Mouse (Mus musculus) limb, embryonic 15.5 days (tissue): ENCODE results near the gene Hhatl. TPM values are rescaled to one million over a fixed set of nuclear protein-coding genes. Genes with fewer than 3 reads are reported as not detected.

Experiments used
- ATAC-seq: fragments of 200-750 bp; cut with Nextera tagmentation; 2 replicates; pipeline ENCODE4 v1.8.0; 2017; ENCODE audit warnings: low read depth, moderate TSS enrichment; ENCODE audit not compliant: insufficient number of reproducible peaks, low FRiP score, low TSS enrichment
- H3K27ac ChIP-seq: fragments of 300-500 bp; sonication (generic); 2 replicates; pipeline ENCODE4 v1.5.1; 2015; ENCODE audit warnings: moderate library complexity, mild to moderate bottlenecking, inconsistent platforms
- H3K27me3 ChIP-seq: fragments of 300-500 bp; sonication (generic); 2 replicates; pipeline ENCODE4 v1.6.1; 2015; ENCODE audit warnings: inconsistent platforms
- H3K36me3 ChIP-seq: fragments of 300-500 bp; sonication (generic); 2 replicates; pipeline ENCODE4 v1.6.1; 2015; ENCODE audit warnings: inconsistent platforms
- H3K4me1 ChIP-seq: fragments of 300-500 bp; sonication (generic); 2 replicates; pipeline ENCODE4 v1.6.1; 2015; ENCODE audit warnings: inconsistent platforms
- H3K4me2 ChIP-seq: fragments of 300-500 bp; sonication (generic); 2 replicates; pipeline ENCODE4 v1.6.1; 2015; ENCODE audit warnings: mild to moderate bottlenecking, inconsistent platforms
- H3K4me3 ChIP-seq: fragments of 300-500 bp; sonication (generic); 2 replicates; pipeline ENCODE4 v1.5.1; 2015; ENCODE audit warnings: mild to moderate bottlenecking, inconsistent platforms
- H3K9ac ChIP-seq: fragments of 300-500 bp; sonication (generic); 2 replicates; pipeline ENCODE4 v1.6.1; 2015; ENCODE audit warnings: inconsistent platforms
- H3K9me3 ChIP-seq: fragments of 300-500 bp; sonication (generic); 2 replicates; pipeline ENCODE4 v1.6.1; 2016; ENCODE audit warnings: inconsistent platforms
- WGBS: fragments of 180-500 bp; shearing (Covaris S2); methylation state at CpG from one replicate; pipeline ENCODE4 v1.1.7; 2015; 5-methylcytosine and 5-hydroxymethylcytosine counted together
- polyA plus RNA-seq: library from polyadenylated mRNA; unstranded; fragments of >200 nt; fragmentation: Nextera tagmentation; extraction: Ambion mirVana; gene quantifications from 2 replicates; pipeline ENCODE4 v1.2.1, GENCODE M21; 2015

Hhatl gene
- polyA plus RNA-seq, 1 experiment from 2014 or later: 1.4 TPM

- H3K4me2 ChIP-seq: peak overlapping the region; percentile 85; the same call in 1 of the 2 replicates
- H3K4me3 ChIP-seq: peak overlapping the region; percentile 12
- H3K36me3 ChIP-seq: peaks cover 41% of the 10 kb centered on the region
- peak overlapping the region; percentile 95 for H3K27ac ChIP-seq
- ATAC-seq: no peak
- H3K9ac ChIP-seq: no peak overlapping the region
- WGBS: 28% methylated on average over 3 of the region's 3 CpGs
- H3K9me3 ChIP-seq: no peaks in the 10 kb centered on the region
- no peaks in the 10 kb centered on the region for H3K27me3 ChIP-seq
- H3K4me1 ChIP-seq: peaks cover 50% of the 10 kb centered on the region
Observed at GRCm38 (mm10) chr9:121757432-121757831, 34.9 kb downstream of the Hhatl start.

DNA sequence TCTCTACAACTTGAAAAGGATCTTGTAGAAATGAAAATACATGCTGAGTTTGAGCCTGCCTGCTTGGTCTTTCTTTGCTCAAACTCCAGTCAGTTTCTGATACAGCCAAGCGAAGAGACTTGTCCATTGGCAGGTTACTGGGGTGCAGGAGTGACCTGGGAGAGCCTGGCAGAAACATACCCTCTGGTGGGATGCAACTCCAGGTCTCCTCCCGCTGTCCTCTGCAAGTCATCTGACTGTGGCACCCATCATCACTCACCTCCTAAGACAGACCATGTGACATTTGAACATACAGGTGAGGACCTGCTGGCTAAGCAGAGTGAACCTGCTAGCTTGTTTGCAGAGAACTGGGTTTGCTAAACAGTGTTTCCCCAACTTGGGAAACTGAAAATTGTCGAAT is 35.5 kb downstream of the Hhatl start:
- no peak overlapping the region for H3K4me3 ChIP-seq
- peaks cover 44% of the 10 kb centered on the region for H3K4me1 ChIP-seq
- H3K36me3 ChIP-seq: peaks cover 41% of the 10 kb centered on the region
- no peaks in the 10 kb centered on the region for H3K9me3 ChIP-seq
- peak overlapping the region; percentile 43; the same call in 1 of the 2 replicates for H3K27ac ChIP-seq
- H3K27me3 ChIP-seq: no peaks in the 10 kb centered on the region
- no peak overlapping the region for H3K9ac ChIP-seq
- no peak overlapping the region for H3K4me2 ChIP-seq
- ATAC-seq: no peak
- WGBS: 85% methylated on average over 3 of the region's 3 CpGs

DNA sequence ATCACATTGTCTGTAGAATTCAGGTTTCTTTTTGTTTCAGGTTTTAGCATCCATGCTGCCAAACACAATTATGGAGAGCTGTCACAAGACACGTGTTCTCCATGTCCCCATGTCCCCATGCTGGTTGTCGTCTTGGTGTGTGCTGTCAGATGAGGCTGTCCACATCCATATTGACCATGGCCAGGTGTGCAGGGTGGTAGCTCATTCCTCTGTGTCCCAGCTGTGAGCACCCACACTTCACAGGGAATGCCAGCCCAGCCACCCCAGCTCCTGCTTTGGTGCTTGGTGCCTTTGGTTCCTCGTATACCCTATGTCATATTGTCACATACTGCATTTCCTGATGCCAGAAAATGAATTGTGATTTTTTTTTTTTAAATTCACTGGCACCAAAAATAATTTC is 37.7 kb downstream of the Hhatl start:
- H3K4me1 ChIP-seq: peaks cover 29% of the 10 kb centered on the region
- no peak overlapping the region for H3K9ac ChIP-seq
- H3K9me3 ChIP-seq: no peaks in the 10 kb centered on the region
- no peak overlapping the region for H3K27ac ChIP-seq
- H3K4me3 ChIP-seq: no peak overlapping the region
- WGBS: 89% methylated on average over 3 of the region's 3 CpGs
- no peak overlapping the region for H3K4me2 ChIP-seq
- no peaks in the 10 kb centered on the region for H3K27me3 ChIP-seq
- H3K36me3 ChIP-seq: peaks cover 61% of the 10 kb centered on the region
- no peak for ATAC-seq

- WGBS: 94% methylated on average over 9 of the region's 9 CpGs
- no peaks in the 10 kb centered on the region for H3K9me3 ChIP-seq
Observed at GRCm38 (mm10) chr9:121752774-121753173, 39.5 kb downstream of the Hhatl start.

GRCm38 (mm10) chr9:121744051-121744450 is 48.3 kb downstream of the Hhatl start:
- no peak overlapping the region for H3K27ac ChIP-seq
- no peak for ATAC-seq

More at GRCm38 (mm10) chr9:121752774-121753173, 39.5 kb downstream of the Hhatl start:
- no peak for ATAC-seq
- Histone ChIP-seq H3K27ac (no peak overlapping the region), H3K27me3 (no peaks in the 10 kb centered on the region), H3K4me1 (peaks cover 11% of the 10 kb centered on the region), H3K36me3 (peaks cover 79% of the 10 kb centered on the region), H3K9ac (no peak overlapping the region), H3K4me3 (no peak overlapping the region), H3K4me2 (no peak overlapping the region)

DNA sequence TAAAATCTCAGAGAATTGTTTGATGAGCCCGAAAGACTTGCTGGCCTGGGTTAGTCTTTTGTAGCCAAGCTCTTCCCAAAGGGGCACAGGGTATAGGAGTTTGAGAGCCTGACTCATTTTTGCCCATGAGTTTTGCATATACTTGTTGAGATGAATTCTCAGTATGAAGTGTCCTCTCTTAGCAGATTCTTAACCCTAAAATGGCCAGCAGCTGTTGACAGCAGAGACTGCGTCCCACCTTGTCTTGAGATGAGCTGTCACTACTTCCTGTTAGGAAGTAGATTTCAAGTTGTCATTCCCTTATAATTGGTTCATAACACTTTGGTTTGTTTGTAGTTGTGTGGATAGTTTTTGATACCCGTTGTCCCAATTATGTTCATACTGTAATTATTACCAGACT is 51.1 kb downstream of the Hhatl start:
- H3K27me3 ChIP-seq: no peaks in the 10 kb centered on the region
- H3K9me3 ChIP-seq: no peaks in the 10 kb centered on the region
- no peak overlapping the region for H3K27ac ChIP-seq
- no peak for ATAC-seq
- 92% methylated on average over 3 of the region's 3 CpGs for WGBS
- peaks cover 68% of the 10 kb centered on the region for H3K36me3 ChIP-seq
- H3K4me3 ChIP-seq: no peak overlapping the region
- no peak overlapping the region for H3K4me2 ChIP-seq
- no peak overlapping the region for H3K9ac ChIP-seq
- H3K4me1 ChIP-seq: no peaks in the 10 kb centered on the region

More at GRCm38 (mm10) chr9:121744051-121744450, 48.3 kb downstream of the Hhatl start:
- no peaks in the 10 kb centered on the region for H3K9me3 ChIP-seq
- peaks cover 86% of the 10 kb centered on the region for H3K36me3 ChIP-seq
- no peaks in the 10 kb centered on the region for H3K4me1 ChIP-seq
- no peaks in the 10 kb centered on the region for H3K27me3 ChIP-seq
- no peak overlapping the region for H3K4me2 ChIP-seq
- H3K9ac ChIP-seq: no peak overlapping the region
- 91% methylated on average over 8 of the region's 8 CpGs for WGBS
- no peak overlapping the region for H3K4me3 ChIP-seq

DNA sequence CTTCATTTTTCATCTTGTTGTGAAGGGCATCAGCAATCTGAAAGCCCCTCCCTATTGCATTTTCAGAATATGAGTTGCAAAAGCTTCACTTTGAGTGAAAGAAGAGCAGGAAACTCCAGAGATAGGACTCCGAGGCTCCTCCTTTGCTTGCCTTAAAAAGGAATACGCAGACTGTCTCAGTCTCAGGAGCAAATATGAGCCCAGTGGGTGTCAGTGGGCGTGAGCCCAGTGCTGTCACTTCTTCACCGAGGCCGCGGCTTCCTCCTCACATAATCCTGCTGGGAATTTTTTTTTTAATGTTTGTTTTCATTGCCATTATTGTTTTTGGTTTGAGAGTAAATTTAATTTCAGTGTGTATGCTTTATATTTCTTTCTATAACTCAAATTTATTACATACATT is 51.8 kb downstream of the Hhatl start:
- WGBS: 92% methylated on average over 6 of the region's 6 CpGs
- H3K4me2 ChIP-seq: no peak overlapping the region
- H3K27ac ChIP-seq: no peak overlapping the region
- no peaks in the 10 kb centered on the region for H3K9me3 ChIP-seq
- H3K4me1 ChIP-seq: no peaks in the 10 kb centered on the region
- H3K27me3 ChIP-seq: no peaks in the 10 kb centered on the region
- H3K9ac ChIP-seq: no peak overlapping the region
- H3K4me3 ChIP-seq: no peak overlapping the region
- no peak for ATAC-seq
- H3K36me3 ChIP-seq: peaks cover 69% of the 10 kb centered on the region

Other genes starting within 250 kb of the Hhatl start
- gene Lyzl4, start 150.4 kb downstream of the Hhatl start, polyA plus RNA-seq: 0.24 and 0.48 TPM in 2 replicates
- 0.47 and 0.60 TPM in 2 replicates for gene Vipr1, start 149.8 kb downstream of the Hhatl start, polyA plus RNA-seq
- 11.7 and 12.2 TPM in 2 replicates for gene Sec22c, start 87.0 kb downstream of the Hhatl start, polyA plus RNA-seq
- gene Ss18l2, start 82.2 kb downstream of the Hhatl start, polyA plus RNA-seq: 117 and 119 TPM in 2 replicates
- 68.1 and 76.9 TPM in 2 replicates for gene Nktr, start 73.3 kb downstream of the Hhatl start, polyA plus RNA-seq
- gene Zfp651, start 33.2 kb downstream of the Hhatl start, polyA plus RNA-seq: 16.2 and 29.6 TPM in 2 replicates
- gene Klhl40, start 14.9 kb downstream of the Hhatl start, polyA plus RNA-seq: 14.0 and 35.3 TPM in 2 replicates
- gene Ccdc13, start 47.0 kb upstream of the Hhatl start, polyA plus RNA-seq: 0.35 and 0.46 TPM in 2 replicates
- gene Higd1a, start 65.9 kb upstream of the Hhatl start, polyA plus RNA-seq: 333 and 347 TPM in 2 replicates
- gene Ackr2, start 105.8 kb upstream of the Hhatl start, polyA plus RNA-seq: 0.51 and 0.92 TPM in 2 replicates
- gene Cyp8b1, start 123.8 kb upstream of the Hhatl start, polyA plus RNA-seq: not detected in 2 replicates
- 7.6 and 10.0 TPM in 2 replicates for gene Fam198a, start 158.5 kb upstream of the Hhatl start, polyA plus RNA-seq
- 20.5 and 20.7 TPM in 2 replicates for gene Pomgnt2, start 204.6 kb upstream of the Hhatl start, polyA plus RNA-seq